In the genomic region with DNA sequence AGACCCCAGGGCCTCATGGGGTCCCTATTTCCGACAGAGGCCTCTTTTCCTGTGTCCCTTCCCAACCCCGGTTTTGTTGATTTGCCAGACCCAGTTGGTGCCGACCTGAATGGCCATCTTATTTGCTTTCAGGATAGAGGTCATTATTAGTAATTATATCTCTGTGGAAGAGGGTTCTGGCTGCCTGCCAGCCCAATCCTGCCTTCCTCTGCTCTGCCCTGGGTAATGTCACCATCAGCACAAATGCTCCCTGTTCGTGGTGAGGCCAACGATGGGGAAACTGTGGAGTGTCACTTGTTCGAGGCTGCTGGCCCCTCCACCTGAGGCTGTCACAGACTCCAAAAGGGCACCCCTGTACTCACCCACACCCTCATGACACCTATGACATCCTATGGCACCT, we compare ENCODE assay signal across 10 mouse cellular contexts.
A peak's percentile ranks its signal among the peaks of the same experiment; 100 is the strongest.
DNase-seq lines count a peak whose midpoint lies in the region; ATAC-seq and TF ChIP-seq lines count a peak whose summit lies in the region.
"Had no signal": no experiment of that assay in that cellular context is flagged by ENCODE, and none has a peak within 500 bp of the region (broad histone marks: within the 10 kb centered on the region; RNA-seq: fewer than 3 reads in every experiment).

No protein-coding gene starts in this region.

- H3K4me3 ChIP-seq in heart, adult 2 months, result no peak overlapping the region
- H3K4me3 ChIP-seq in embryonic facial prominence, embryonic 14.5 days (ENCODE audit: low read depth, low read length), result no peak overlapping the region
- H3K4me3 ChIP-seq in midbrain, postnatal 0 days (ENCODE audit: low read depth, low read length), result no peak overlapping the region
- H3K4me3 ChIP-seq: hindbrain, embryonic 10.5 days had no signal

- no peak for TF ChIP-seq CTCF in heart, adult 2 months (IDR thresholded peaks at IDR 0.05)
- TF ChIP-seq CTCF in midbrain, postnatal 0 days (IDR thresholded peaks at IDR 0.05), result no peak

- H3K4me1 ChIP-seq in heart, adult 2 months (ENCODE audit: control insufficient read depth, insufficient read depth, low read length), result peaks cover 3% of the 10 kb centered on the region
- H3K4me1 ChIP-seq in embryonic facial prominence, embryonic 14.5 days (ENCODE audit: control insufficient read depth, insufficient read depth, low read length), result peaks cover 19% of the 10 kb centered on the region; the same call in 1 of the 2 replicates
- H3K4me1 ChIP-seq in midbrain, postnatal 0 days (ENCODE audit: insufficient read depth, low read length), result no peaks in the 10 kb centered on the region

- TF ChIP-seq EP300 in heart, adult 2 months (IDR thresholded peaks at IDR 0.05; ENCODE audit: insufficient read depth, low read depth, low read length), result no peak

- H3K9me3 ChIP-seq in embryonic facial prominence, embryonic 14.5 days (ENCODE audit: control insufficient read depth, low read length), result no peaks in the 10 kb centered on the region
- no peaks in the 10 kb centered on the region for H3K9me3 ChIP-seq in midbrain, postnatal 0 days (ENCODE audit: low read length)
- H3K9me3 ChIP-seq: hindbrain, embryonic 10.5 days had no signal

- no peak for TF ChIP-seq POLR2A in heart, adult 2 months (IDR thresholded peaks at IDR 0.05; ENCODE audit: insufficient read depth, low read depth, low read length)

- intact Hi-C loops in heart, adult 2 months (cut with DNase I), result no loop called here

- ATAC-seq in embryonic facial prominence, embryonic 14.5 days (ENCODE audit: low read depth), result no peak
- no peak for ATAC-seq in midbrain, postnatal 0 days (ENCODE audit: low FRiP score)
- ATAC-seq: activated CD4-positive, CD25-positive, alpha-beta regulatory T cell, adult 4 months had no signal

- H3K79me2 ChIP-seq in heart, adult 2 months (replicated peaks; ENCODE audit: control insufficient read depth, insufficient read depth, low read length), result no peaks in the 10 kb centered on the region

- no peaks in the 10 kb centered on the region for H3K27me3 ChIP-seq in heart, adult 2 months (ENCODE audit: control insufficient read depth, insufficient read depth, low read length)
- H3K27me3 ChIP-seq in embryonic facial prominence, embryonic 14.5 days (replicated peaks; ENCODE audit: control insufficient read depth, insufficient read depth, low read length), result no peaks in the 10 kb centered on the region
- no peaks in the 10 kb centered on the region for H3K27me3 ChIP-seq in midbrain, postnatal 0 days (ENCODE audit: insufficient read depth, low read length)

- no peak overlapping the region for H3K4me2 ChIP-seq in embryonic facial prominence, embryonic 14.5 days (ENCODE audit: low read depth, low read length)
- no peak overlapping the region for H3K4me2 ChIP-seq in midbrain, postnatal 0 days (ENCODE audit: low read depth, low read length, poor library complexity, severe bottlenecking)

- WGBS in heart, adult 2 months, result 25% methylated on average over 6 of the region's 6 CpGs
- WGBS in embryonic facial prominence, embryonic 14.5 days, result 27% methylated on average over 6 of the region's 6 CpGs
- WGBS in midbrain, postnatal 0 days, result 39% methylated on average over 6 of the region's 6 CpGs

- no peaks in the 10 kb centered on the region for H3K36me3 ChIP-seq in heart, adult 2 months (ENCODE audit: control insufficient read depth, insufficient read depth, low read length)
- no peaks in the 10 kb centered on the region for H3K36me3 ChIP-seq in embryonic facial prominence, embryonic 14.5 days (ENCODE audit: control insufficient read depth, insufficient read depth, low read length)
- H3K36me3 ChIP-seq in midbrain, postnatal 0 days (ENCODE audit: insufficient read depth, low read length), result no peaks in the 10 kb centered on the region
- H3K36me3 ChIP-seq: hindbrain, embryonic 10.5 days had no signal

- no peak overlapping the region for H3K27ac ChIP-seq in heart, adult 2 months
- H3K27ac ChIP-seq in embryonic facial prominence, embryonic 14.5 days (replicated peaks; ENCODE audit: low read depth, low read length), result no peak overlapping the region
- no peak overlapping the region for H3K27ac ChIP-seq in midbrain, postnatal 0 days (ENCODE audit: low read depth, low read length)
- H3K27ac ChIP-seq: hindbrain, embryonic 10.5 days had no signal

- DNase-seq in heart, adult 2 months, result peak; percentile 32 to 35
- DNase-seq in heart, adult 8-10 months (ENCODE audit: low spot score), result no peak
- DNase-seq in retina, postnatal 1 day, result peak; percentile 77
- no peak for DNase-seq in retina, embryonic 14.5 days (ENCODE audit: low spot score)
- peak; percentile 27 for DNase-seq in embryonic facial prominence, embryonic 14.5 days (ENCODE audit: low spot score)
- peak; percentile 27 for DNase-seq in midbrain, postnatal 0 days (ENCODE audit: low spot score)
- DNase-seq in lung, postnatal 25 days (ENCODE audit: low spot score), result no peak
- no peak for DNase-seq in neural tube, embryonic 10.5 days (ENCODE audit: extremely low spot score, low spot score)

- no peak overlapping the region for H3K9ac ChIP-seq in heart, adult 2 months (ENCODE audit: low read depth, low read length)
- no peak overlapping the region for H3K9ac ChIP-seq in embryonic facial prominence, embryonic 14.5 days (ENCODE audit: low read depth, low read length)
- H3K9ac ChIP-seq in midbrain, postnatal 0 days (replicated peaks; ENCODE audit: low read length, poor library complexity, severe bottlenecking), result no peak overlapping the region

Comparison
In these comparisons a context has a peak if more than half of its experiments do, and no peak if none do; other contexts are left out.
1. DNase-seq: peak in heart, adult 2 months (2 of 2), retina, postnatal 1 day (single experiment), embryonic facial prominence, embryonic 14.5 days (single experiment) and midbrain, postnatal 0 days (single experiment); none in heart, adult 8-10 months (single experiment), retina, embryonic 14.5 days (single experiment), lung, postnatal 25 days (single experiment) and neural tube, embryonic 10.5 days (single experiment).